Mouse (Mus musculus) liver, embryonic 14.5 days (tissue): Measurements from ENCODE around the gene Zmynd19. TPM values are rescaled to one million over a fixed set of nuclear protein-coding genes. Genes with fewer than 3 reads are reported as not detected.

Source experiments
- ATAC-seq: fragments of 200-750 bp; cut with Nextera tagmentation; 2 replicates; pipeline ENCODE4 v1.8.0; 2017; ENCODE audit warnings: moderate number of reproducible peaks, mild to moderate bottlenecking, moderate library complexity; ENCODE audit not compliant: insufficient read depth
- DNase-seq, 3 experiments: peaks; one replicate each; pipeline ENCODE4 v3.0.0-alpha.2; 2012 to 2013; ENCODE audit warnings: low read depth in 3 of 3, low spot score in 3 of 3
- H3K27ac ChIP-seq: fragments of 300-500 bp; sonication (generic); 2 replicates; pipeline ENCODE4 v1.5.1; 2014; ENCODE audit warnings: moderate library complexity, mild to moderate bottlenecking, control low read depth, inconsistent platforms
- H3K27me3 ChIP-seq: fragments of 300-500 bp; sonication (generic); 2 replicates; pipeline ENCODE4 v1.6.1; 2014; ENCODE audit warnings: mild to moderate bottlenecking, low read length, moderate library complexity; ENCODE audit not compliant: control insufficient read depth, insufficient read depth
- H3K36me3 ChIP-seq: fragments of 300-500 bp; sonication (generic); replicated peaks from 2 replicates; pipeline ENCODE4 v1.6.1; 2014; ENCODE audit warnings: low read depth; ENCODE audit not compliant: control insufficient read depth, insufficient read depth
- H3K4me1 ChIP-seq, 2 experiments: fragments of 200-500 bp in 1 of 2; fragments of 300-500 bp in 1 of 2; sonication (generic) in 1 of 2; replicated peaks; 2 replicates each; pipeline ENCODE4 v1.6.1; 2012 to 2014; ENCODE audit warnings: antibody characterized with exemption in 1 of 2, inconsistent platforms in 1 of 2, low read length in 1 of 2; ENCODE audit not compliant: control insufficient read depth in 2 of 2, insufficient read depth in 2 of 2
- H3K4me2 ChIP-seq: fragments of 300-500 bp; sonication (generic); 2 replicates; pipeline ENCODE4 v1.6.1; 2014; ENCODE audit warnings: low read depth, mild to moderate bottlenecking, control low read depth, moderate library complexity
- H3K4me3 ChIP-seq, 2 experiments: fragments of 200-500 bp in 1 of 2; fragments of 300-500 bp in 1 of 2; sonication (generic) in 1 of 2; 2 replicates each; pipeline ENCODE4 v1.5.1; 2012 to 2014; ENCODE audit warnings: low read depth in 2 of 2, low read length in 2 of 2, mild to moderate bottlenecking in 2 of 2, control low read depth in 1 of 2, inconsistent platforms in 1 of 2, moderate library complexity in 1 of 2; ENCODE audit not compliant: insufficient read depth in 1 of 2
- H3K9ac ChIP-seq: fragments of 300-500 bp; sonication (generic); replicated peaks from 2 replicates; pipeline ENCODE4 v1.6.1; 2014; ENCODE audit warnings: mild to moderate bottlenecking, control low read depth, moderate library complexity
- H3K9me3 ChIP-seq: fragments of 300-500 bp; sonication (generic); 2 replicates; pipeline ENCODE4 v1.6.1; 2016; ENCODE audit warnings: low read length, mixed read lengths; ENCODE audit not compliant: control insufficient read depth
- CTCF ChIP-seq: IDR thresholded peaks from 2 replicates; pipeline ENCODE4 v1.5.1; 2016; ENCODE audit warnings: antibody characterized with exemption, low read depth, control low read depth
- EP300 ChIP-seq: IDR thresholded peaks from 2 replicates; pipeline ENCODE4 v1.6.1; 2016; ENCODE audit warnings: antibody characterized with exemption, low read depth
- WGBS: fragments of 180-500 bp; shearing (Covaris S2); extraction: QIAGEN DNeasy Blood & Tissue Kit; methylation state at CpG from one replicate; pipeline ENCODE4 v1.1.7; 2014; ENCODE audit not compliant: insufficient replicate concordance; 5-methylcytosine and 5-hydroxymethylcytosine counted together
- polyA plus RNA-seq, 2 experiments: library from polyadenylated mRNA; depleted of rRNA in 1 of 2; stranded (reverse) in 1 of 2; unstranded in 1 of 2; fragments of >200 nt; fragmentation: Nextera tagmentation in 1 of 2; extraction: Ambion mirVana in 1 of 2; gene quantifications; 2 replicates each; pipeline versions ENCODE4 v1.2.1 to v1.2.3; 2012 to 2014

The Zmynd19 gene
- polyA plus RNA-seq, 2 experiments, result 10.6 to 16.4 TPM

GRCm38 (mm10) chr2:24975704-24976297 lies 26.2 kb downstream of the Zmynd19 start, which contains the start of gene Pnpla7:
Gene Pnpla7, plus strand, starts transcription at chr2:24976033.
- Histone ChIP-seq H3K9me3 (no peaks in the 10 kb centered on the region), H3K27ac (peak within 1 kb of the TSS; percentile 95), H3K4me1 (peaks cover 19 to 28% of the 10 kb centered on the region in 2 experiments), H3K36me3 (peaks cover 7% of the 10 kb centered on the region), H3K4me2 (peak within 1 kb of the TSS; percentile 100), H3K4me3 (peak within 1 kb of the TSS; percentile 75 to 88), H3K27me3 (no peaks in the 10 kb centered on the region), H3K9ac (peak within 1 kb of the TSS; percentile 82)
- ATAC-seq, result peak; percentile 61
- under 1% methylated on average over 16 of the region's 16 CpGs for WGBS
- TF ChIP-seq EP300 (no peak), CTCF (no peak)
- DNase-seq, result peak; percentile 77 to 78 (median 78)

GRCm38 (mm10) chr2:24976960-24977359 lies 27.4 kb downstream of the Zmynd19 start:
- 16% methylated on average over 5 of the region's 5 CpGs for WGBS
- Histone ChIP-seq H3K36me3 (peaks cover 7% of the 10 kb centered on the region), H3K9ac (peak overlapping the region; percentile 65), H3K4me2 (peak overlapping the region; percentile 100), H3K27me3 (no peaks in the 10 kb centered on the region), H3K4me1 (peaks cover 19 to 28% of the 10 kb centered on the region in 2 experiments), H3K27ac (peak overlapping the region; percentile 95), H3K4me3 (peak overlapping the region; percentile 55 to 75), H3K9me3 (no peaks in the 10 kb centered on the region)
- ATAC-seq, result peak; percentile 54
- peak; percentile 63 for TF ChIP-seq EP300
- TF ChIP-seq CTCF, result peak; percentile 17; the same call in 1 of the 2 replicates
- DNase-seq, result peak; percentile 73 to 75 (median 75)

- Histone ChIP-seq H3K4me2 (no peak overlapping the region), H3K9me3 (no peaks in the 10 kb centered on the region), H3K36me3 (peaks cover 24% of the 10 kb centered on the region)
Observed at GRCm38 (mm10) chr2:24987762-24988161, 38.2 kb downstream of the Zmynd19 start.

GRCm38 (mm10) chr2:24995332-24995731 lies 45.7 kb downstream of the Zmynd19 start:
- Histone ChIP-seq H3K4me1 (no peaks in the 10 kb centered on the region), H3K9me3 (no peaks in the 10 kb centered on the region), H3K4me3 (no peak overlapping the region), H3K27me3 (no peaks in the 10 kb centered on the region), H3K9ac (no peak overlapping the region), H3K27ac (no peak overlapping the region), H3K4me2 (no peak overlapping the region), H3K36me3 (peaks cover 6% of the 10 kb centered on the region)
- ATAC-seq (no peak), DNase-seq (no peak)
- TF ChIP-seq CTCF, result no peak
- no peak for TF ChIP-seq EP300
- WGBS, result 84% methylated on average over 6 of the region's 6 CpGs

More at GRCm38 (mm10) chr2:24987762-24988161, 38.2 kb downstream of the Zmynd19 start:
- no peak overlapping the region for H3K27ac ChIP-seq
- ATAC-seq, result no peak
- no peak overlapping the region for H3K4me3 ChIP-seq
- H3K27me3 ChIP-seq, result no peaks in the 10 kb centered on the region
- no peak for DNase-seq
- 62% methylated on average over 2 of the region's 2 CpGs for WGBS
- no peak overlapping the region for H3K9ac ChIP-seq
- H3K4me1 ChIP-seq, result no peaks in the 10 kb centered on the region
- no peak for TF ChIP-seq EP300
- no peak for TF ChIP-seq CTCF

GRCm38 (mm10) chr2:24996471-24996870 lies 46.9 kb downstream of the Zmynd19 start:
- DNase-seq (no peak), ATAC-seq (no peak)
- WGBS, result 77% methylated on average over 2 of the region's 2 CpGs
- Histone ChIP-seq H3K27me3 (no peaks in the 10 kb centered on the region), H3K9me3 (no peaks in the 10 kb centered on the region), H3K4me1 (no peaks in the 10 kb centered on the region), H3K4me3 (no peak overlapping the region), H3K9ac (no peak overlapping the region), H3K36me3 (peaks cover 6% of the 10 kb centered on the region), H3K27ac (no peak overlapping the region), H3K4me2 (no peak overlapping the region)
- TF ChIP-seq EP300, result no peak
- TF ChIP-seq CTCF, result no peak
